Mouse (Mus musculus): ENCODE results near the gene Polg. TPM values are rescaled to one million over a fixed set of nuclear protein-coding genes. Genes with fewer than 3 reads are reported as not detected.

Gene Polg
- polyA plus RNA-seq, 2 experiments: 14.0 to 15.4 TPM

GRCm38 (mm10) chr7:79465461-79466044, 609 bp downstream of the Polg start:
- DNase-seq (ENCODE audit: low read depth in 3 of 3, low spot score in 3 of 3) (peak in 2 of 3 experiments; percentile 17 to 33), ATAC-seq (ENCODE audit: insufficient read depth) (peak; percentile 52)
- Histone ChIP-seq H3K9me3 (ENCODE audit: control insufficient read depth, low read length) (no peaks in the 10 kb centered on the region), H3K4me3 (ENCODE audit: insufficient read depth in 1 of 2, low read depth in 2 of 2, low read length in 2 of 2) (peak overlapping the region; percentile 83 to 91), H3K4me2 (ENCODE audit: low read depth) (peak overlapping the region; percentile 98), H3K9ac (replicated peaks) (peak overlapping the region; percentile 86), H3K36me3 (replicated peaks; ENCODE audit: control insufficient read depth, insufficient read depth, low read depth) (peaks cover 17% of the 10 kb centered on the region), H3K4me1 (replicated peaks; ENCODE audit: control insufficient read depth in 2 of 2, insufficient read depth in 2 of 2, low read length in 1 of 2) (peaks cover 12 to 22% of the 10 kb centered on the region in 2 experiments), H3K27ac (peak overlapping the region; percentile 34; the same call in 1 of the 2 replicates), H3K27me3 (ENCODE audit: control insufficient read depth, insufficient read depth, low read length) (peaks cover 3% of the 10 kb centered on the region; the same call in 1 of the 2 replicates)
- no peak for TF ChIP-seq EP300 (IDR thresholded peaks at IDR 0.05; ENCODE audit: low read depth)
- TF ChIP-seq CTCF (IDR thresholded peaks at IDR 0.05; ENCODE audit: low read depth): peak; percentile 25; the same call in 1 of the 2 replicates
- under 1% methylated on average over 47 of the region's 47 CpGs for WGBS (ENCODE audit: insufficient replicate concordance)

- no peaks in the 10 kb centered on the region for H3K9me3 ChIP-seq (ENCODE audit: control insufficient read depth, low read length)
- H3K27ac ChIP-seq: no peak overlapping the region
- peaks cover 3% of the 10 kb centered on the region; the same call in 1 of the 2 replicates for H3K27me3 ChIP-seq (ENCODE audit: control insufficient read depth, insufficient read depth, low read length)
- DNase-seq (ENCODE audit: low read depth in 3 of 3, low spot score in 3 of 3) (peak in 1 of 3 experiments; percentile 14), ATAC-seq (ENCODE audit: insufficient read depth) (no peak)
- TF ChIP-seq CTCF (IDR thresholded peaks at IDR 0.05; ENCODE audit: low read depth): no peak
- TF ChIP-seq EP300 (IDR thresholded peaks at IDR 0.05; ENCODE audit: low read depth): no peak
- peaks cover 12 to 22% of the 10 kb centered on the region in 2 experiments for H3K4me1 ChIP-seq (replicated peaks; ENCODE audit: control insufficient read depth in 2 of 2, insufficient read depth in 2 of 2, low read length in 1 of 2)
- WGBS (ENCODE audit: insufficient replicate concordance): 11% methylated on average over 47 of the region's 47 CpGs
- H3K4me3 ChIP-seq (ENCODE audit: insufficient read depth in 1 of 2, low read depth in 2 of 2, low read length in 2 of 2): peak overlapping the region; percentile 83 to 91
- peak overlapping the region; percentile 98 for H3K4me2 ChIP-seq (ENCODE audit: low read depth)
- H3K9ac ChIP-seq (replicated peaks): peak overlapping the region; percentile 86
- peaks cover 23% of the 10 kb centered on the region for H3K36me3 ChIP-seq (replicated peaks; ENCODE audit: control insufficient read depth, insufficient read depth, low read depth)
Observed at GRCm38 (mm10) chr7:79464776-79465420, 1.3 kb downstream of the Polg start.

- Histone ChIP-seq H3K27me3 (ENCODE audit: control insufficient read depth, insufficient read depth, low read length) (peaks cover 3% of the 10 kb centered on the region; the same call in 1 of the 2 replicates), H3K9ac (replicated peaks) (no peak overlapping the region), H3K4me3 (ENCODE audit: insufficient read depth in 1 of 2, low read depth in 2 of 2, low read length in 2 of 2) (no peak overlapping the region), H3K36me3 (replicated peaks; ENCODE audit: control insufficient read depth, insufficient read depth, low read depth) (peaks cover 37% of the 10 kb centered on the region), H3K9me3 (ENCODE audit: control insufficient read depth, low read length) (no peaks in the 10 kb centered on the region), H3K4me2 (ENCODE audit: low read depth) (no peak overlapping the region), H3K4me1 (replicated peaks; ENCODE audit: control insufficient read depth in 2 of 2, insufficient read depth in 2 of 2, low read length in 1 of 2) (peaks cover 6 to 15% of the 10 kb centered on the region in 2 experiments), H3K27ac (no peak overlapping the region)
- DNase-seq (ENCODE audit: low read depth in 3 of 3, low spot score in 3 of 3) (no peak), ATAC-seq (ENCODE audit: insufficient read depth) (no peak)
- TF ChIP-seq EP300 (IDR thresholded peaks at IDR 0.05; ENCODE audit: low read depth): no peak
- no peak for TF ChIP-seq CTCF (IDR thresholded peaks at IDR 0.05; ENCODE audit: low read depth)
- 65% methylated on average over 11 of the region's 11 CpGs for WGBS (ENCODE audit: insufficient replicate concordance)
Observed at GRCm38 (mm10) chr7:79463376-79464077, 2.6 kb downstream of the Polg start.

GRCm38 (mm10) chr7:79461721-79462120, 4.4 kb downstream of the Polg start:
- no peak for TF ChIP-seq CTCF (IDR thresholded peaks at IDR 0.05; ENCODE audit: low read depth)
- TF ChIP-seq EP300 (IDR thresholded peaks at IDR 0.05; ENCODE audit: low read depth): no peak
- H3K27ac ChIP-seq: no peak overlapping the region
- H3K9ac ChIP-seq (replicated peaks): no peak overlapping the region
- H3K4me2 ChIP-seq (ENCODE audit: low read depth): no peak overlapping the region
- H3K9me3 ChIP-seq (ENCODE audit: control insufficient read depth, low read length): no peaks in the 10 kb centered on the region
- 86% methylated on average over 10 of the region's 10 CpGs for WGBS (ENCODE audit: insufficient replicate concordance)
- peaks cover 52% of the 10 kb centered on the region for H3K36me3 ChIP-seq (replicated peaks; ENCODE audit: control insufficient read depth, insufficient read depth, low read depth)
- no peaks in the 10 kb centered on the region; the same call in 1 of the 2 replicates for H3K27me3 ChIP-seq (ENCODE audit: control insufficient read depth, insufficient read depth, low read length)
- no peak for DNase-seq (ENCODE audit: low read depth in 3 of 3, low spot score in 3 of 3)
- no peak for ATAC-seq (ENCODE audit: insufficient read depth)
- no peak overlapping the region for H3K4me3 ChIP-seq (ENCODE audit: insufficient read depth in 1 of 2, low read depth in 2 of 2, low read length in 2 of 2)
- peaks cover 0 to 4% of the 10 kb centered on the region in 2 experiments; a peak in 3 of 4 replicates for H3K4me1 ChIP-seq (replicated peaks; ENCODE audit: control insufficient read depth in 2 of 2, insufficient read depth in 2 of 2, low read length in 1 of 2)

GRCm38 (mm10) chr7:79447486-79447885, 18.7 kb downstream of the Polg start:
- no peak for TF ChIP-seq EP300 (IDR thresholded peaks at IDR 0.05; ENCODE audit: low read depth)
- TF ChIP-seq CTCF (IDR thresholded peaks at IDR 0.05; ENCODE audit: low read depth): no peak
- 78% methylated on average over 3 of the region's 3 CpGs for WGBS (ENCODE audit: insufficient replicate concordance)
- no peak overlapping the region for H3K9ac ChIP-seq (replicated peaks)
- H3K4me1 ChIP-seq (replicated peaks; ENCODE audit: control insufficient read depth in 2 of 2, insufficient read depth in 2 of 2, low read length in 1 of 2): no peaks in the 10 kb centered on the region
- H3K4me3 ChIP-seq (ENCODE audit: insufficient read depth in 1 of 2, low read depth in 2 of 2, low read length in 2 of 2): no peak overlapping the region
- H3K9me3 ChIP-seq (ENCODE audit: control insufficient read depth, low read length): no peaks in the 10 kb centered on the region
- H3K36me3 ChIP-seq (replicated peaks; ENCODE audit: control insufficient read depth, insufficient read depth, low read depth): peaks cover 49% of the 10 kb centered on the region
- ATAC-seq (ENCODE audit: insufficient read depth) (no peak), DNase-seq (ENCODE audit: low read depth in 3 of 3, low spot score in 3 of 3) (no peak)
- H3K4me2 ChIP-seq (ENCODE audit: low read depth): no peak overlapping the region
- H3K27me3 ChIP-seq (ENCODE audit: control insufficient read depth, insufficient read depth, low read length): no peaks in the 10 kb centered on the region
- no peak overlapping the region for H3K27ac ChIP-seq

Data from liver, embryonic 14.5 days (tissue).